Mouse (Mus musculus) ES-E14 (cell line): ENCODE data around the gene Rpl36a-ps1. TPM values are rescaled to one million over a fixed set of nuclear protein-coding genes. Genes with fewer than 3 reads are reported as not detected.

Experiments
- DNase-seq: peaks from one replicate; pipeline ENCODE4 v3.0.0-alpha.2; 2013; ENCODE audit warnings: low read depth, low spot score
- H3K27ac ChIP-seq: 2 replicates; pipeline ENCODE4 v1.5.1; 2012; ENCODE audit warnings: low read depth, mild to moderate bottlenecking, low read length, moderate library complexity, mixed read lengths; ENCODE audit not compliant: poor library complexity, insufficient read depth, severe bottlenecking
- H3K36me3 ChIP-seq: 2 replicates; pipeline ENCODE4 v1.6.1; 2012; ENCODE audit warnings: mild to moderate bottlenecking, low read length, moderate library complexity, mixed read lengths; ENCODE audit not compliant: control insufficient read depth, poor library complexity, insufficient read depth, severe bottlenecking
- H3K4me1 ChIP-seq, 2 experiments: fragments of 150-350 bp in 1 of 2; sonication (generic) in 1 of 2; 2 replicates each; pipeline ENCODE4 v1.6.1; 2012; ENCODE audit warnings: low read length in 2 of 2, mild to moderate bottlenecking in 1 of 2, mixed read lengths in 1 of 2; ENCODE audit not compliant: control insufficient read depth in 2 of 2, insufficient read depth in 2 of 2, poor library complexity in 1 of 2
- H3K4me3 ChIP-seq, 2 experiments: fragments of 150-350 bp in 1 of 2; sonication (generic) in 1 of 2; 2 replicates each; pipeline ENCODE4 v1.5.1; 2012; ENCODE audit warnings: low read length in 2 of 2, low read depth in 1 of 2, mild to moderate bottlenecking in 1 of 2, mixed read lengths in 1 of 2; ENCODE audit not compliant: insufficient read depth in 1 of 2, poor library complexity in 1 of 2, severe bottlenecking in 1 of 2
- H3K9ac ChIP-seq: 2 replicates; pipeline ENCODE4 v1.6.1; 2012; ENCODE audit warnings: low read depth, mild to moderate bottlenecking, low read length, mixed read lengths; ENCODE audit not compliant: poor library complexity, insufficient read depth, severe bottlenecking
- H3K9me3 ChIP-seq: fragments of 150-350 bp; sonication (generic); 2 replicates; pipeline ENCODE4 v1.6.1; 2012; ENCODE audit warnings: low read depth, mild to moderate bottlenecking, low read length; ENCODE audit not compliant: control insufficient read depth, insufficient read depth
- CHD2 ChIP-seq: IDR thresholded peaks from 2 replicates; pipeline ENCODE4 v1.6.1; 2014; ENCODE audit warnings: mild to moderate bottlenecking, low read depth, low read length, inconsistent platforms
- HCFC1 ChIP-seq: IDR thresholded peaks from 2 replicates; pipeline ENCODE4 v1.6.1; 2012; ENCODE audit warnings: low read length, inconsistent platforms, borderline replicate concordance; ENCODE audit not compliant: insufficient read depth
- MAFK ChIP-seq: IDR thresholded peaks from 2 replicates; pipeline ENCODE4 v1.6.1; 2014; ENCODE audit warnings: mild to moderate bottlenecking, low read depth, low read length, inconsistent platforms; ENCODE audit not compliant: insufficient read depth
- ZC3H11A ChIP-seq: IDR thresholded peaks from 2 replicates; pipeline ENCODE4 v1.6.1; 2012; ENCODE audit warnings: low read depth, mild to moderate bottlenecking, inconsistent platforms, low read length, borderline replicate concordance
- ZNF384 ChIP-seq: IDR thresholded peaks from 2 replicates; pipeline ENCODE4 v1.6.1; 2012; ENCODE audit warnings: low read depth, low read length, inconsistent platforms
- in situ Hi-C, 2 experiments: fragments of 600-800 bp; cut with MboI; formaldehyde crosslinking; loops; one replicate each; pipeline ENCODE4 v1.15.1; 2025; ENCODE audit warnings: low sequenced_read_pairs in 2 of 2, inconsistent platforms in 1 of 2; ENCODE audit not compliant: unreplicated experiment in 2 of 2
- total RNA-seq: library from RNA; depleted of rRNA; stranded (reverse); fragments of 300-350 nt; gene quantifications from 2 replicates; pipeline ENCODE4 v1.2.3, GENCODE M21; 2012

Gene Rpl36a-ps1
- total RNA-seq, 1 experiment: 51.0 TPM

- Histone ChIP-seq H3K9ac (no peak overlapping the region), H3K27ac (no peak overlapping the region), H3K4me3 (no peak overlapping the region), H3K36me3 (no peaks in the 10 kb centered on the region), H3K9me3 (no peaks in the 10 kb centered on the region), H3K4me1 (peaks cover 2 to 5% of the 10 kb centered on the region in 2 experiments; a peak in 2 of 4 replicates)
- DNase-seq: no peak
- no peak for TF ChIP-seq ZNF384
- TF ChIP-seq HCFC1: no peak
- TF ChIP-seq MAFK: no peak
- no peak for TF ChIP-seq ZC3H11A
- no peak for TF ChIP-seq CHD2
- in situ Hi-C loops: no loop called here
Measured at GRCm38 (mm10) chr14:99022346-99023086, 28.4 kb upstream of the Rpl36a-ps1 start.

GRCm38 (mm10) chr14:99019136-99019808, 25.2 kb upstream of the Rpl36a-ps1 start:
- Histone ChIP-seq H3K9ac (no peak overlapping the region), H3K27ac (no peak overlapping the region), H3K4me1 (peaks cover 2 to 5% of the 10 kb centered on the region in 2 experiments; a peak in 2 of 4 replicates), H3K36me3 (no peaks in the 10 kb centered on the region), H3K4me3 (no peak overlapping the region), H3K9me3 (no peaks in the 10 kb centered on the region)
- DNase-seq: no peak
- in situ Hi-C loops: no loop called here
- TF ChIP-seq HCFC1 (no peak), CHD2 (no peak), ZC3H11A (no peak), MAFK (no peak), ZNF384 (no peak)

- no peak for TF ChIP-seq HCFC1
- TF ChIP-seq MAFK: no peak
- peaks cover 2 to 5% of the 10 kb centered on the region in 2 experiments; a peak in 2 of 4 replicates for H3K4me1 ChIP-seq
- no peak overlapping the region for H3K27ac ChIP-seq
- in situ Hi-C loops: no loop called here
- H3K9ac ChIP-seq: no peak overlapping the region
- no peak overlapping the region for H3K4me3 ChIP-seq
- H3K36me3 ChIP-seq: no peaks in the 10 kb centered on the region
- no peaks in the 10 kb centered on the region for H3K9me3 ChIP-seq
- DNase-seq: no peak
Measured at GRCm38 (mm10) chr14:99018691-99019090, 24.6 kb upstream of the Rpl36a-ps1 start.

GRCm38 (mm10) chr14:99010920-99011313, 16.8 kb upstream of the Rpl36a-ps1 start:
- H3K9me3 ChIP-seq: no peaks in the 10 kb centered on the region
- 0 out of 4 replicates have a peak, but pooled peaks cover 0 to 1% of the 10 kb centered on the region in 2 experiments for H3K4me1 ChIP-seq
- no peak for TF ChIP-seq CHD2
- no peak for DNase-seq
- in situ Hi-C loops: no loop called here
- H3K27ac ChIP-seq: no peak overlapping the region
- no peak overlapping the region for H3K4me3 ChIP-seq
- H3K36me3 ChIP-seq: no peaks in the 10 kb centered on the region
- H3K9ac ChIP-seq: no peak overlapping the region
